Mouse (Mus musculus) mouse trophoblast stem cell (cell line): ENCODE results near the gene Ccp110.

Experiments
- in situ Hi-C, 2 experiments: fragments of 300-500 bp; cut with MseI, MboI; formaldehyde crosslinking; loops; 2 replicates in 1 of 2; 3 replicates in 1 of 2; pipeline ENCODE4 v1.15.1; 2025

Gene Ccp110

GRCm38 (mm10) chr7:118728846-118729587 lies 16.7 kb downstream of the Ccp110 start:
- in situ Hi-C loops, result no loop called here

- in situ Hi-C loops, result no loop called here
These were observed 19.4 kb downstream of the Ccp110 start for GRCm38 (mm10) chr7:118731781-118732180.

- in situ Hi-C loops, result no loop called here
These were observed 20.9 kb downstream of the Ccp110 start for GRCm38 (mm10) chr7:118733225-118733624.

- in situ Hi-C loops, result no loop called here
These were observed 26.4 kb downstream of the Ccp110 start for GRCm38 (mm10) chr7:118738730-118739129.

- in situ Hi-C loops, result no loop called here
These were observed 27.7 kb downstream of the Ccp110 start, which contains the start of gene Vps35l for GRCm38 (mm10) chr7:118739975-118740531. Vps35l (plus strand) TSS chr7:118740226.

- in situ Hi-C loops, result no loop called here
These were observed 28.4 kb downstream of the Ccp110 start for GRCm38 (mm10) chr7:118740532-118741338.

- in situ Hi-C loops, result no loop called here
These were observed 29.9 kb downstream of the Ccp110 start for GRCm38 (mm10) chr7:118742278-118742677.

GRCm38 (mm10) chr7:118744766-118745165 lies 32.4 kb downstream of the Ccp110 start:
- in situ Hi-C loops, result no loop called here

GRCm38 (mm10) chr7:118747891-118748672 lies 35.7 kb downstream of the Ccp110 start:
- in situ Hi-C loops, result no loop called here

GRCm38 (mm10) chr7:118749706-118750105 lies 37.4 kb downstream of the Ccp110 start:
- in situ Hi-C loops, result no loop called here

GRCm38 (mm10) chr7:118751625-118752024 lies 39.3 kb downstream of the Ccp110 start:
- in situ Hi-C loops, result no loop called here

- in situ Hi-C loops, result no loop called here
These were observed 43.4 kb downstream of the Ccp110 start for GRCm38 (mm10) chr7:118755756-118756155.

GRCm38 (mm10) chr7:118756490-118757265 lies 44.3 kb downstream of the Ccp110 start:
- in situ Hi-C loops, result no loop called here

- in situ Hi-C loops, result no loop called here
These were observed 46.0 kb downstream of the Ccp110 start for GRCm38 (mm10) chr7:118758369-118758768.

GRCm38 (mm10) chr7:118759372-118759771 lies 47.0 kb downstream of the Ccp110 start:
- in situ Hi-C loops, result no loop called here

- in situ Hi-C loops, result loop anchor here in 1 of 2 experiments (5.0 kb wide), 1 partner anchor 233 kb away; the partner anchor contains the start of gene Gprc5b
These were observed 51.6 kb downstream of the Ccp110 start for GRCm38 (mm10) chr7:118763939-118764338.

- in situ Hi-C loops, result loop anchor here in 1 of 2 experiments (5.0 kb wide), 1 partner anchor 233 kb away; the partner anchor contains the start of gene Gprc5b
These were observed 52.4 kb downstream of the Ccp110 start for GRCm38 (mm10) chr7:118764725-118765124.

- in situ Hi-C loops, result no loop called here
These were observed 53.3 kb downstream of the Ccp110 start for GRCm38 (mm10) chr7:118765604-118766003.

GRCm38 (mm10) chr7:118766119-118766833 lies 53.9 kb downstream of the Ccp110 start:
- in situ Hi-C loops, result no loop called here

GRCm38 (mm10) chr7:118766834-118767224 lies 54.5 kb downstream of the Ccp110 start:
- in situ Hi-C loops, result no loop called here
